Mouse (Mus musculus) 3T3-L1 (cell line): ENCODE measurements around the gene Zfp949.
"Not testable (repeated sequence)": the region's sequence is repeated elsewhere in the genome, so short reads cannot be mapped to it uniquely, and the experiment has no call there.

Experiments used
- DNase-seq: peaks from one replicate; pipeline ENCODE4 v3.0.0-alpha.2; 2015; ENCODE audit warnings: low read depth, low spot score

Zfp949 gene

DNA sequence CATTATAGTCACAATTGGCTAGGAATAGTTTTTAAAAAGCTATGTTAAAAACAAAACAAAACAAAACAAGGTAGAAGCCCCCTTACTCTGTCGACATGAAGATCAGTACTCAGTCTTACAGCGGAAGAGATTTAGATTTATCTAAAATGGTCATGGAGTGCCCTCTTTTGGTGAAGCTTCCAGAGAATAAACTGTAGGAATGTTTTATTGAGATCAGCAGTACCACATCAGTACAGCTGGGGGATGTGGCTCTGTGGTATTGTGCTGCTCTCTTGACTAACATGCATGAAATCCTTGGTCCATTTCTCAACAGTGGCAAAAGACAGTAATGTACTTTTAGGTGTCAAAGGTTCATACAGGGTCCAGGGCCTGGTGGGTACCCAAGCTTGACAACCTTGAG lies 5.0 kb upstream of the Zfp949 start:
- peak; percentile 84 for DNase-seq

DNA sequence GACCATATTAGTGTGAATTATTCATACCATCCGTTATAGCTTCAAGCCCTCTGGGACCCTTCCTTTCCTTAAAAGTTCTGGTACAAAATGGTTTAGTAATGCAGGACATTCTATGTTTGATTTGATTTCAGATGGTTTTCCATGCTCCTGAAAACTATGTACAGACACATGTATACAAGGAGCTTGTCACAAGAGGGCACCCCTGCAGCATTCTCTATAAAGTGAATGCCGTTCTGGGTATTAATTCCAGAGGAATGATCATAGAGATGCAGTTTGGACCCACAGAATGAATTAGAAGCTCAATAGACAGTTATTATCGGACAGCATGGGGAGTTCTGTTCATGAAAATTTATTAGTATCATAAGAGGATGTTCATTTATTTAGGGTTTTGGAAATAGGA lies 2.3 kb upstream of the Zfp949 start:
- DNase-seq = peak; percentile 66

DNA sequence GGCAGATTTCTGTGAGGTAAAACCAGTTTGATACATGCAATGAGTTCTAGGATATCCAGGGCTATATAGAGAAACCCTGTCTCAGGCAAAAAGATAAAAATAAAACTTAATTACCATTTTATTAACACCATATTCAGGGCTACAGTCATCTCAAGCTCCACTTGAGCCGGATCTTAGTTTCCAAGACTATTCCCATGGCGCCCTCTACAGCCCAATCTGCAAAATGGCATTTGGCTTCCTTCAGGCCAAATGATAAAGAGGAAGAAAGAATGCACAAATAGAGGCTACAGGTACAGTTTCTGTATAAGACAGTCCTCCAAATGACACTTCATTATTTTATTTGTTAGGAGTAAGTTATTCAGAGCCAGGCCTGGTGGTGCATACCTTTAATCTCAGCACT lies 1.7 kb upstream of the Zfp949 start:
- DNase-seq = peak; percentile 75

DNA sequence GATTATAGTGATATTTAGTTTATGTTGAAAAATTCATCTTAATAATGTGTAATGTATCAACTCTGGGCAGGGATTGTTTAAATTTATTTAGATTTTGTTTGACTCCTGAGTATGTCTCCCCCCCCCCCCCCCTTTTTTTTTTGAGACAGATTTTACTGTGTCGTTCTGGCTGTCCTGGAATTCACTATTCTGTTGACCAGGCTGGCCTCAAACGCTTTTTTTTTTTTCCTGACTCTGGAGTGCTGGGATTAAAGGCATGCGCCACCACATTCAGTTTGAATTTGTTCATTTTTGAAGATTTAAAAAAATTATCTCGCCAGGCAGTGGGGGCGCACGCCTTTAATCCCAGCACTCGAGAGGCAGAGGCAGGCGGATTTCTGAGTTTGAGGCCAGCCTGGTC lies 1.2 kb upstream of the Zfp949 start:
- DNase-seq = no peak

DNA sequence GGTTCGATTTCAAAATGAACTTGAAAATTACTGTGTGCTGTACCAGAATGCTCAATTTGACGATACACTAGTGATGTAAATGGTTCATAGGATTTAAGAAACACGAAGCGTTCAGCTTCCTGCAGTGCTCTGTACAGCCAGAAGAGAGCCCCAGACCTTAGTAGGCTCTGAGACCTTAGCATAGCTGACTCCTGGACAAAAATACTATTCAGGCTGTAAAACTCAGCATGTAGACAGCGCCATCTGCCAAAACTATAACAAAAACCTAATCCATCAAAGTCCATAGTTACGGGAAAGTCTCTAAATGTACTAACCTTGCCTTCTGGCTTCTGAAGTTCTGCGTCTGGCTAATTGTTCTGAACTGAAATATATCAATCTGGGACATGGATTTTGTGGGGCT lies 550 bp upstream of the Zfp949 start:
- DNase-seq = peak; percentile 90

DNA sequence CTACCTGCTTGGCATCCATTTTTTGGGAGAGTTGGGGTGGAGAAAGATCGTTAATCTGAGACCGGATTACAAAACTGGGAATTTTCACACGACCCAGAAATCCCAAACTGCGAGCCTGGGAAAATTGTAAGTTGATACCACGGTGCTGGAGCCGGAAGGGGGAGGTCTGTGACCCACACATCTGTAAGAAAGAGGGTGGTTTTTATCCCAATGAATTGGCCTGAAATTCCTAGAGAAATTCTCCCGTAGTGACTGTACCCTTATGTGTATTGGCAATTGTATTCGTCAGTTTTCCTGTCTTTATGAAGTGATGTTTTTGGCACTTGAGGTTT lies 760 bp downstream of the Zfp949 start:
- DNase-seq = peak; percentile 75

DNA sequence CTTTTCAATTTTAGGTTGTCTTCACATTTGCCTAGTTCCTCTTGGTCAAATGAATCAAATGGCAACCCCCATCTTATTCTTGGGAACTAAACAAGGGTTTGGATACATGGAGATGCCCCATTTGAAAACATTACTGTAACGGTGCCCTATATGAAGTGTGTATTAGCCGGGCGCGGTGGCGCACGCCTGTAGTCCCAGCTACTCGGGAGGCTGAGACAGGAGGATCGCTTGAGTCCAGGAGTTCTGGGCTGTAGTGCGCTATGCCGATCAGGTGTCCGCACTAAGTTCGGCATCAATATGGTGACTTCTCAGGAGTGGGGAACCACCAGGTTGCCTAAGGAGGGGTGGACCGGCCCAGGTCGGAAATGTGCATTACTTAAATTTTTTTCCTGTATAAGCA lies 5.3 kb downstream of the Zfp949 start:
- DNase-seq = no peak

DNA sequence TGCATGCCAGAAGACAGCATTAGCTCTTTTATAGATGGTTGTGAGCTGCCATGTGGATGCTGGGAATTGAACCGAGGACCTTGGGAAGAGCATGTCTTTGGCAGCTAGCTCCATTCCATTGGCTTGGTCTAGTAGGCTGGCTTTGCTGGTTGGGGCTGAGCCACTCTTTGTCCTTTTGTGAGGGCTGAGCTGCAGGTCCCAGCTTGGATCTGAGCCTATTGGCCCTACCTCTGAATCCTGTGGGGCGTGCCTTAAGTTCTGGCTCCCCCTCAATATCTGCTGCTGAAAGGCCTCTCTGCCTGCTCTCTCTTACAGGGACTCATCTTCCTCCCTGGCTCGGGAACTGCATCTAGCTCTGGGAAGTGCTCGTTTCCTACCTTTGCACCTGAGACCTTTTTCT lies 10.3 kb downstream of the Zfp949 start:
- DNase-seq = no peak

DNA sequence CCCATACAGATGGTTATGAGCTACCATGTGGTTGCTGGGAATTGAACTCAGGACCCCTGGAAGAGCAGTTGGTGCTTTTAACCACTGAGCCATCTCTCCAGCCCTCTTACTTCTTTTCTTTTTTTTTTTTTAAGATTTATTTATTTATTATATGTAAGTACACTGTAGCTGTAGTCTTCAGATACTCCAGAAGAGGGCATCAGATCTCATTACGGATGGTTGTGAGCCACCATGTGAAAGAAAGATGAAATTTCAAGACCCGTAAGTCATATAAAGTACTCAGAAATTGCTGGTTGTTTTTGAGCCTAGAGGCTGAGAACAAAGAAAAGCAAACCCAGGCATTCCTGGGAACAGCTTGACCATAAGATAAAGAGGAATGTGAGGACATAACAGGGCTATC lies 13.7 kb downstream of the Zfp949 start:
- DNase-seq = peak; percentile 37

DNA sequence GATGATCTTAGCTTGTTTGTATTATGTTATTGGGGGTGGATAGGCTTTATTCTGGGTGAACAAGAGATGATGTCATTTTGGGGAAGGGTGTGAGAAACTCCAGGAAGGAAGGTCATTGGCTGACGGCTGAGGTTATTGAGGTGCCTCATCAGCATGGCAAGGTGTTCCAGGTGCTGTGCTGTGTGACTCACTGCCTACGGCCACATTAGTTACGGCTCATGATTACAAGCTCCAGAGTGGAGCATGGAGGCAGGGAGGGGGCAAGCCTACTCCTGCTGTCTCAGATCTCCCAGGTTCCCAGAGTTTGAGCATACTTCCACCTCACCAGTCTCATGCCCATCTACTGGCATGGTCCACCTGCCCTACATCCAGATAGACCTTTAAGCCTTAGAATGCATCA lies 22.7 kb downstream of the Zfp949 start:
- DNase-seq = not testable (repeated sequence)

DNA sequence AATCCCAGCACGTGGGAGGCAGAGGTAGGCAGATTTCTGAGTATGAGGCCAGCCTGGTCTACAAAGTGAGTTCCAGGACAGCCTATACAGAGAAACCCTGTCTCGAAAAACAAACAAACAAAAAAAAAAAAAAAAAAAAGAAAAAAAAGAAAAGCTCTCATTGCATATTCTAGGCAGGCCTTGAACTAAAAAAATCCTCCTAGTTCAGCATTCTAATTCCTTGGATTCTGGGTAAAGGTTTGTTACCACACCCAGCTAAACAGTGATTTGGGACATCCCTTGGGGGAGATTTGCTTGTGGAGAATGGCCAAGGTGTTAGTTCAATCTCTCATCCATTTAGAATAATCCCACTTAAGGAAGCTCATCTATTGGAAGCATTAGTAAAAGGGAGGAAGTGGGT lies 32.8 kb downstream of the Zfp949 start, which contains the start of gene Trim43a:
Gene Trim43a (plus strand): TSS at position 301 of the 400 bp plus-strand sequence.
- DNase-seq = not testable (repeated sequence)

DNA sequence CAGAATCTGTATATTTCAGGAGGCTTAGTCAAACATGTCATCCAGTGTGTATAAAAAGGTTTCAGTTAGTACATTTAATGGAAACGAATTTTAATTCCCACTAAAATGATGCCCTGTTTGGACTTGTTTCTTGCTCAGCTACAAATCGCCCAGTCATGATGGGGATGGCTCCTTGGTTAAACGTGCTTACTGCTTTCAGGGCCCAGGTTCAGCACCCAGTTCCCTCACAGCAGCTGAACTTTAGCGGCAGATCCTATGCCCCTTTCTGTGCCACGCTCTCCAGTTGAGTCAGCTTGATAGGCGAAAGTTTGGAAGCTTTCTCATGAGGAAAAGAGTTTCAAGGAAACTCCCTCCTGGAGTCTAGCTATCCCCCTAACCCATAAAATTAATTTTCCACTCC lies 45.9 kb downstream of the Zfp949 start:
- DNase-seq = not testable (repeated sequence)

DNA sequence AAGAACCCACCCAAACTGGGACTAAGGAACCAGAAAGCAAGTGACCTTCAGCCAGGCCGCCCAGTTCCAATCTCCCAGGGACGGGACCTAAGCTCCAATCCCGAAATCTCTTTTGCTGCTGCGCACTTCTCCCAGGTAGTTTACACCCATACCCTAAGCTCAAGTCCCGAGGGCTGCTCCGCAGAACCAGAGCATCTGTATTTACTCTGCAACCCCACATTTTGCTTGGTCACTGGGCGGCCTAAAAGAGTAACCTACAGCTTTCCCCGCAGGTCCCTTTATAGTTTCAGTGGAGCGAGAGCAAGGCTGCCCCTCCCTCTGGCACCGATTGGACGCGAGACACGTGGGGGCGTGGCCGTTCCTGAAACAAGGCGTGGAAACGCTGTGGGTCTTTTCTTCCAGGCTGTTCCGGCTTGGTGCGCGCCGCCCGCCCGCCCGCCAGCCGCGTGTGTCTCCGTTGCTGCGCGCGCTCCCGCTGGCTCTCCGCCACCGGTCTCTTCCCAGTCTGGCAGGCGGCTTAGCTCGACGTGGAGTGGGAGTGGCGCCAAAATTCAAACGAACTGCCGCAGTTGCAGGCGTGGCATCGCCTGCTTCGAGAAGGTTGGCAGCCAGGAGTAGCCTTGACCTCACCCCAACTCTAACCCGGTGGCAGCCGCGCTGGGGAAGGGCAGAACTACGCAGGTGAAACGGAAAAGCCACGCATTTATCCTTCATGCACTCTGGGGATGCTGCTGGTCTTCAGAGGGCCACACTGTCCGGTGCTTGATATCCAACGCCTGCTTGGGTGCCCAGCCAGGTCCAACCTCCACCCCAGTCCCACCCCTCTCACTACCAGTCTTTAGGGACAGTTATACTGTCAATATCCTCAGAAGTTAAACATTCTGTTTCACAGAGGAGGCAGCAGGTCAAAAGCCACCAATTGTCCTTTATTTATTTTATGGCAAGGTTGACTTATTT lies 51.7 kb downstream of the Zfp949 start:
- peak; percentile 90 for DNase-seq
